Mouse (Mus musculus): ENCODE data around the gene Eci3.
"Not testable (repeated sequence)": the region's sequence is repeated elsewhere in the genome, so short reads cannot be mapped to it uniquely, and the experiment has no call there.

GRCm38 (mm10) chr13:34983479-34983878 is 19.9 kb upstream of the Eci3 start:
- TF ChIP-seq CTCF (IDR thresholded peaks at IDR 0.05; ENCODE audit: borderline replicate concordance, insufficient read depth, low read length); POLR2A (IDR thresholded peaks at IDR 0.05; ENCODE audit: low read depth, low read length): not testable (repeated sequence)

Data from embryonic fibroblast, embryonic 13.5 days (primary cell).